Mouse (Mus musculus): ENCODE results near the gene Slco2a1. TPM values are rescaled to one million over a fixed set of nuclear protein-coding genes. Genes with fewer than 3 reads are reported as not detected.

The Slco2a1 gene
- polyA plus RNA-seq, 1 experiment from 2014 or later: 0.54 TPM

- H3K9me3 ChIP-seq (replicated peaks): no peaks in the 10 kb centered on the region
- 69% methylated on average over 4 of the region's 4 CpGs for WGBS
- H3K4me1 ChIP-seq: no peaks in the 10 kb centered on the region
These were observed 35.6 kb downstream of the Slco2a1 start for GRCm38 (mm10) chr9:103024116-103024515.

GRCm38 (mm10) chr9:103027150-103027889 is 38.8 kb downstream of the Slco2a1 start:
- no peak overlapping the region for H3K4me3 ChIP-seq
- no peak overlapping the region for H3K27ac ChIP-seq
- no peaks in the 10 kb centered on the region for H3K36me3 ChIP-seq (ENCODE audit: poor library complexity, severe bottlenecking)
- no peaks in the 10 kb centered on the region for H3K27me3 ChIP-seq
- no peak for ATAC-seq
- 77% methylated on average over 11 of the region's 11 CpGs for WGBS
- no peak overlapping the region for H3K9ac ChIP-seq
- no peaks in the 10 kb centered on the region for H3K9me3 ChIP-seq (replicated peaks)
- H3K4me1 ChIP-seq: no peaks in the 10 kb centered on the region
- no peak overlapping the region for H3K4me2 ChIP-seq

More at GRCm38 (mm10) chr9:103024116-103024515, 35.6 kb downstream of the Slco2a1 start:
- H3K4me2 ChIP-seq: no peak overlapping the region
- H3K27ac ChIP-seq: no peak overlapping the region
- H3K9ac ChIP-seq: no peak overlapping the region
- ATAC-seq: no peak
- H3K27me3 ChIP-seq: no peaks in the 10 kb centered on the region
- no peaks in the 10 kb centered on the region for H3K36me3 ChIP-seq (ENCODE audit: poor library complexity, severe bottlenecking)
- H3K4me3 ChIP-seq: no peak overlapping the region

GRCm38 (mm10) chr9:103029012-103029411 is 40.5 kb downstream of the Slco2a1 start:
- 69% methylated on average over 8 of the region's 8 CpGs for WGBS

GRCm38 (mm10) chr9:103030041-103030440 is 41.5 kb downstream of the Slco2a1 start:
- no peak overlapping the region for H3K27ac ChIP-seq
- H3K36me3 ChIP-seq (ENCODE audit: poor library complexity, severe bottlenecking): no peaks in the 10 kb centered on the region
- H3K27me3 ChIP-seq: no peaks in the 10 kb centered on the region
- no peaks in the 10 kb centered on the region for H3K4me1 ChIP-seq
- H3K9me3 ChIP-seq (replicated peaks): no peaks in the 10 kb centered on the region
- H3K4me3 ChIP-seq: no peak overlapping the region
- WGBS: 85% methylated on average over 2 of the region's 2 CpGs
- no peak overlapping the region for H3K9ac ChIP-seq
- H3K4me2 ChIP-seq: no peak overlapping the region
- ATAC-seq: no peak

More at GRCm38 (mm10) chr9:103029012-103029411, 40.5 kb downstream of the Slco2a1 start:
- Histone ChIP-seq H3K9me3 (replicated peaks) (no peaks in the 10 kb centered on the region), H3K27me3 (no peaks in the 10 kb centered on the region), H3K27ac (no peak overlapping the region), H3K9ac (no peak overlapping the region), H3K4me1 (no peaks in the 10 kb centered on the region), H3K36me3 (ENCODE audit: poor library complexity, severe bottlenecking) (no peaks in the 10 kb centered on the region), H3K4me2 (no peak overlapping the region), H3K4me3 (no peak overlapping the region)
- no peak for ATAC-seq

- no peak overlapping the region for H3K4me2 ChIP-seq
- H3K36me3 ChIP-seq (ENCODE audit: poor library complexity, severe bottlenecking): no peaks in the 10 kb centered on the region
- no peaks in the 10 kb centered on the region for H3K27me3 ChIP-seq
- ATAC-seq: no peak
- WGBS: 89% methylated on average over 5 of the region's 5 CpGs
- no peak overlapping the region for H3K4me3 ChIP-seq
- H3K9ac ChIP-seq: no peak overlapping the region
- H3K9me3 ChIP-seq (replicated peaks): no peaks in the 10 kb centered on the region
- no peak overlapping the region for H3K27ac ChIP-seq
- H3K4me1 ChIP-seq: no peaks in the 10 kb centered on the region
These were observed 42.7 kb downstream of the Slco2a1 start for GRCm38 (mm10) chr9:103031211-103031610.

GRCm38 (mm10) chr9:103032193-103032592 is 43.7 kb downstream of the Slco2a1 start:
- no peak for ATAC-seq
- H3K4me1 ChIP-seq: no peaks in the 10 kb centered on the region
- no peak overlapping the region for H3K4me2 ChIP-seq
- H3K9ac ChIP-seq: no peak overlapping the region
- H3K36me3 ChIP-seq (ENCODE audit: poor library complexity, severe bottlenecking): no peaks in the 10 kb centered on the region
- H3K27me3 ChIP-seq: no peaks in the 10 kb centered on the region
- no peaks in the 10 kb centered on the region for H3K9me3 ChIP-seq (replicated peaks)
- no peak overlapping the region for H3K27ac ChIP-seq
- WGBS: 88% methylated on average over 8 of the region's 8 CpGs
- no peak overlapping the region for H3K4me3 ChIP-seq

- Histone ChIP-seq H3K27me3 (no peaks in the 10 kb centered on the region), H3K4me1 (no peaks in the 10 kb centered on the region), H3K9ac (no peak overlapping the region), H3K9me3 (replicated peaks) (no peaks in the 10 kb centered on the region), H3K27ac (no peak overlapping the region), H3K4me3 (no peak overlapping the region), H3K4me2 (no peak overlapping the region), H3K36me3 (ENCODE audit: poor library complexity, severe bottlenecking) (no peaks in the 10 kb centered on the region)
- WGBS: 93% methylated on average over 3 of the region's 3 CpGs
- ATAC-seq: no peak
These were observed 44.9 kb downstream of the Slco2a1 start for GRCm38 (mm10) chr9:103033381-103033780.

- Histone ChIP-seq H3K27ac (no peak overlapping the region), H3K36me3 (ENCODE audit: poor library complexity, severe bottlenecking) (no peaks in the 10 kb centered on the region), H3K27me3 (no peaks in the 10 kb centered on the region), H3K4me1 (no peaks in the 10 kb centered on the region), H3K9me3 (replicated peaks) (no peaks in the 10 kb centered on the region), H3K4me3 (no peak overlapping the region), H3K9ac (no peak overlapping the region), H3K4me2 (no peak overlapping the region)
- 82% methylated on average over 8 of the region's 8 CpGs for WGBS
- no peak for ATAC-seq
These were observed 48.5 kb downstream of the Slco2a1 start for GRCm38 (mm10) chr9:103036971-103037391.

- H3K4me1 ChIP-seq: no peaks in the 10 kb centered on the region
- no peak for ATAC-seq
- WGBS: 80% methylated on average over 2 of the region's 2 CpGs
- H3K9me3 ChIP-seq (replicated peaks): no peaks in the 10 kb centered on the region
- no peaks in the 10 kb centered on the region for H3K36me3 ChIP-seq (ENCODE audit: poor library complexity, severe bottlenecking)
- H3K27me3 ChIP-seq: no peaks in the 10 kb centered on the region
- no peak overlapping the region for H3K27ac ChIP-seq
- no peak overlapping the region for H3K4me3 ChIP-seq
- H3K9ac ChIP-seq: no peak overlapping the region
- H3K4me2 ChIP-seq: no peak overlapping the region
These were observed 49.8 kb downstream of the Slco2a1 start for GRCm38 (mm10) chr9:103038266-103038665.

- no peak overlapping the region for H3K27ac ChIP-seq
- H3K4me2 ChIP-seq: no peak overlapping the region
- H3K4me3 ChIP-seq: no peak overlapping the region
- no peaks in the 10 kb centered on the region for H3K27me3 ChIP-seq
- H3K9ac ChIP-seq: no peak overlapping the region
- no peaks in the 10 kb centered on the region for H3K9me3 ChIP-seq (replicated peaks)
- no peaks in the 10 kb centered on the region for H3K36me3 ChIP-seq (ENCODE audit: poor library complexity, severe bottlenecking)
- H3K4me1 ChIP-seq: no peaks in the 10 kb centered on the region
- no peak for ATAC-seq
- WGBS: 85% methylated on average over 7 of the region's 7 CpGs
These were observed 50.2 kb downstream of the Slco2a1 start for GRCm38 (mm10) chr9:103038705-103039104.

GRCm38 (mm10) chr9:103040581-103040980 is 52.1 kb downstream of the Slco2a1 start:
- Histone ChIP-seq H3K36me3 (ENCODE audit: poor library complexity, severe bottlenecking) (no peaks in the 10 kb centered on the region), H3K9ac (no peak overlapping the region), H3K4me3 (no peak overlapping the region), H3K9me3 (replicated peaks) (no peaks in the 10 kb centered on the region), H3K4me2 (no peak overlapping the region), H3K27me3 (no peaks in the 10 kb centered on the region), H3K27ac (no peak overlapping the region), H3K4me1 (no peaks in the 10 kb centered on the region)
- WGBS: 87% methylated on average over 2 of the region's 2 CpGs
- no peak for ATAC-seq

GRCm38 (mm10) chr9:103045406-103045805 is 56.9 kb downstream of the Slco2a1 start:
- no peak for ATAC-seq
- no peak overlapping the region for H3K4me2 ChIP-seq
- no peaks in the 10 kb centered on the region for H3K9me3 ChIP-seq (replicated peaks)
- H3K9ac ChIP-seq: no peak overlapping the region
- H3K27me3 ChIP-seq: no peaks in the 10 kb centered on the region
- WGBS: 65% methylated on average over 1 of the region's 1 CpGs
- no peak overlapping the region for H3K27ac ChIP-seq
- no peak overlapping the region for H3K4me3 ChIP-seq
- H3K4me1 ChIP-seq: no peaks in the 10 kb centered on the region
- H3K36me3 ChIP-seq (ENCODE audit: poor library complexity, severe bottlenecking): no peaks in the 10 kb centered on the region

GRCm38 (mm10) chr9:103049049-103049511 is 60.6 kb downstream of the Slco2a1 start:
- Histone ChIP-seq H3K4me1 (no peaks in the 10 kb centered on the region), H3K4me2 (no peak overlapping the region), H3K27ac (no peak overlapping the region), H3K9ac (no peak overlapping the region), H3K9me3 (replicated peaks) (no peaks in the 10 kb centered on the region), H3K36me3 (ENCODE audit: poor library complexity, severe bottlenecking) (no peaks in the 10 kb centered on the region), H3K27me3 (no peaks in the 10 kb centered on the region), H3K4me3 (no peak overlapping the region)
- 87% methylated on average over 7 of the region's 7 CpGs for WGBS
- no peak for ATAC-seq
